Mouse (Mus musculus) ES-E14 (cell line): ENCODE results near the gene 4930432M17Rik. TPM values are rescaled to one million over a fixed set of nuclear protein-coding genes. Genes with fewer than 3 reads are reported as not detected.

Experiments used
- DNase-seq: peaks from one replicate; pipeline ENCODE4 v3.0.0-alpha.2; 2013; ENCODE audit warnings: low read depth, low spot score
- H3K27ac ChIP-seq: 2 replicates; pipeline ENCODE4 v1.5.1; 2012; ENCODE audit warnings: low read depth, mild to moderate bottlenecking, low read length, moderate library complexity, mixed read lengths; ENCODE audit not compliant: poor library complexity, insufficient read depth, severe bottlenecking
- H3K36me3 ChIP-seq: 2 replicates; pipeline ENCODE4 v1.6.1; 2012; ENCODE audit warnings: mild to moderate bottlenecking, low read length, moderate library complexity, mixed read lengths; ENCODE audit not compliant: control insufficient read depth, poor library complexity, insufficient read depth, severe bottlenecking
- H3K4me1 ChIP-seq, 2 experiments: fragments of 150-350 bp in 1 of 2; sonication (generic) in 1 of 2; 2 replicates each; pipeline ENCODE4 v1.6.1; 2012; ENCODE audit warnings: low read length in 2 of 2, mild to moderate bottlenecking in 1 of 2, mixed read lengths in 1 of 2; ENCODE audit not compliant: control insufficient read depth in 2 of 2, insufficient read depth in 2 of 2, poor library complexity in 1 of 2
- H3K4me3 ChIP-seq, 2 experiments: fragments of 150-350 bp in 1 of 2; sonication (generic) in 1 of 2; 2 replicates each; pipeline ENCODE4 v1.5.1; 2012; ENCODE audit warnings: low read length in 2 of 2, low read depth in 1 of 2, mild to moderate bottlenecking in 1 of 2, mixed read lengths in 1 of 2; ENCODE audit not compliant: insufficient read depth in 1 of 2, poor library complexity in 1 of 2, severe bottlenecking in 1 of 2
- H3K9ac ChIP-seq: 2 replicates; pipeline ENCODE4 v1.6.1; 2012; ENCODE audit warnings: low read depth, mild to moderate bottlenecking, low read length, mixed read lengths; ENCODE audit not compliant: poor library complexity, insufficient read depth, severe bottlenecking
- H3K9me3 ChIP-seq: fragments of 150-350 bp; sonication (generic); 2 replicates; pipeline ENCODE4 v1.6.1; 2012; ENCODE audit warnings: low read depth, mild to moderate bottlenecking, low read length; ENCODE audit not compliant: control insufficient read depth, insufficient read depth
- CHD2 ChIP-seq: IDR thresholded peaks from 2 replicates; pipeline ENCODE4 v1.6.1; 2014; ENCODE audit warnings: mild to moderate bottlenecking, low read depth, low read length, inconsistent platforms
- HCFC1 ChIP-seq: IDR thresholded peaks from 2 replicates; pipeline ENCODE4 v1.6.1; 2012; ENCODE audit warnings: low read length, inconsistent platforms, borderline replicate concordance; ENCODE audit not compliant: insufficient read depth
- MAFK ChIP-seq: IDR thresholded peaks from 2 replicates; pipeline ENCODE4 v1.6.1; 2014; ENCODE audit warnings: mild to moderate bottlenecking, low read depth, low read length, inconsistent platforms; ENCODE audit not compliant: insufficient read depth
- ZC3H11A ChIP-seq: IDR thresholded peaks from 2 replicates; pipeline ENCODE4 v1.6.1; 2012; ENCODE audit warnings: low read depth, mild to moderate bottlenecking, inconsistent platforms, low read length, borderline replicate concordance
- ZNF384 ChIP-seq: IDR thresholded peaks from 2 replicates; pipeline ENCODE4 v1.6.1; 2012; ENCODE audit warnings: low read depth, low read length, inconsistent platforms
- in situ Hi-C, 2 experiments: fragments of 600-800 bp; cut with MboI; formaldehyde crosslinking; loops; one replicate each; pipeline ENCODE4 v1.15.1; 2025; ENCODE audit warnings: low sequenced_read_pairs in 2 of 2, inconsistent platforms in 1 of 2; ENCODE audit not compliant: unreplicated experiment in 2 of 2
- total RNA-seq: library from RNA; depleted of rRNA; stranded (reverse); fragments of 300-350 nt; gene quantifications from 2 replicates; pipeline ENCODE4 v1.2.3, GENCODE M21; 2012; rRNA removed

The 4930432M17Rik gene
- total RNA-seq, 1 experiment, result not detected

GRCm38 (mm10) chr3:121729678-121730077 lies 59.1 kb downstream of the 4930432M17Rik start:
- no peak for DNase-seq
- in situ Hi-C loops, result loop anchor here (10.0 to 25.0 kb wide), 2 partner anchors 175 to 417 kb away; no protein-coding TSS in a partner anchor
- Histone ChIP-seq H3K27ac (no peak overlapping the region), H3K36me3 (peaks cover 18% of the 10 kb centered on the region), H3K4me3 (no peak overlapping the region), H3K9me3 (no peaks in the 10 kb centered on the region), H3K4me1 (peaks cover 0 to 4% of the 10 kb centered on the region in 2 experiments; a peak in 1 of 4 replicates), H3K9ac (no peak overlapping the region)
- TF ChIP-seq ZC3H11A (no peak), ZNF384 (no peak), HCFC1 (no peak), MAFK (no peak), CHD2 (no peak)

Other genes starting within 250 kb of the 4930432M17Rik start
- 140 and 241 TPM in 2 replicates for gene Cnn3, start 244.3 kb upstream of the 4930432M17Rik start, total RNA-seq
- 1.5 and 2.3 TPM in 2 replicates for gene Slc44a3, start 138.4 kb upstream of the 4930432M17Rik start, total RNA-seq
- 28.4 and 57.8 TPM in 2 replicates for gene F3, start 52.8 kb downstream of the 4930432M17Rik start, total RNA-seq
- gene Abcd3, start 144.5 kb downstream of the 4930432M17Rik start, total RNA-seq, result 17.1 and 21.6 TPM in 2 replicates